Mouse (Mus musculus) mesoderm, embryonic 11.5 days (tissue): ENCODE results near the gene Higd1b.

Source experiments
- DNase-seq: peaks from one replicate; pipeline ENCODE4 v3.0.0-alpha.2; 2012; ENCODE audit warnings: low read depth, low spot score

Higd1b gene

GRCm38 (mm10) chr11:102838126-102838525, 2.5 kb downstream of the Higd1b start:
- no peak for DNase-seq

DNA sequence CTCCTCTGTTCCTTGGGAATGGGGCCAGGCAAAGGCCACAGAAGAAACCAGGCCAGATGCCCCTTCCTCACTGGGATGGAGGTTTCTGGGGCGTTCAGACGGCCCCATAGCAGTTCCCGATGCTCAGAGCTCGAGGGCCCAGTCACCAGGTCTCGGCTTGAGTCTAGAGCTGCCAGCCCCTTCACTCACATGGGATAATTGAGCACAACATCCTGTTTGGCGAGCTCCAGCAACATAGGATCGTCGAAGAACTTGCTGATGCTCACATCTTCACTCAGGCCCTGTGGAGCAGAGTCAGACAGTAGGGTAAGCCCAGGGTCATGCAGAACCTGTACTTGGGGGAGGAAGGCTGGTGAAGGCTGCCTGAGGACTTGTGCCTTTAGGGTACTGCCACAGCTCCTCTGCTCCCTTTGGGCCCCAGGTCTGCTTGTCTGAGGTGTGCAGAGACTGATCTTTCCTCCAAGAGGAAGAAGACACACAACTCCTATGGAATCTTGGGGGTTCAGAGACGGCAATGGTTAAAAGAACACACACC, 3.0 kb downstream of the Higd1b start:
- DNase-seq: no peak

- no peak for DNase-seq
These were observed 10.3 kb downstream of the Higd1b start for GRCm38 (mm10) chr11:102845926-102846325.

DNA sequence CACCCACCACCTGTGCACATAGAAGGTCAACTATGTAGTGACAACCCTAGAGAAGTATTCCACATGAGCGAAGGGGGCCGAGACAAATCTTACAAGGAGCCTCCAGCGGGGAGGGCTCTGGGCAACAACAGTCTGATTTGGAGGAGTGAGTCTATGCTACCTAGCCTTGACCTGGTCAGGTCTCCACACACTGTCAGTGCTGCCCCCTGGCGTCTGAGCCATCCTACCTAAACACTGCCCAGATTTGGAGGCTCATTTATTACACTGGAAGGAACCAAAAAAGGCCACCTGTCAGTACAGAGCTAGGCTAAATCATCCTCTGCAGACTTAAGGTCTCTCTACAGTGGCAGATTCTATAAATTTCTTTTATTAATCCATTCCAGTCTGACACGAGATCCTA, 16.2 kb downstream of the Higd1b start:
- peak; percentile 65 for DNase-seq

DNA sequence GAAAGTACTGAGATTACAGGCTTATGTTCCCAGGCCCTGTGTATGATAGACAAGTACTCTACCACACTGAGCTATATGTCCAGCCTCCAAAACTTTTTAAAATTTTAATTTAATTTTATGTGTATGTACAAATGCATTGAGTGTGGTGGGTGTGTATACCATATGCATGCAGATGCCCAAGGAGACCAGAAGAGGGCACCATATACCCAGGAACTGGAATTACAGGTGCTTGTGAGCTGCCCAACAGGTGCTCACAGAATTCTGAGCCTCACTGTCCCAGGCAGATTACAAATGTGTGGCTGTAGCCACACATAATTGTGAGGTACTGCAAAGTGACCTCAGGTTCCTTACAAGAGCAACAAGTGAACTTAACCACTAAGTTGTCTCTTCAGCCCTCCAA, 18.1 kb downstream of the Higd1b start:
- DNase-seq: no peak

DNA sequence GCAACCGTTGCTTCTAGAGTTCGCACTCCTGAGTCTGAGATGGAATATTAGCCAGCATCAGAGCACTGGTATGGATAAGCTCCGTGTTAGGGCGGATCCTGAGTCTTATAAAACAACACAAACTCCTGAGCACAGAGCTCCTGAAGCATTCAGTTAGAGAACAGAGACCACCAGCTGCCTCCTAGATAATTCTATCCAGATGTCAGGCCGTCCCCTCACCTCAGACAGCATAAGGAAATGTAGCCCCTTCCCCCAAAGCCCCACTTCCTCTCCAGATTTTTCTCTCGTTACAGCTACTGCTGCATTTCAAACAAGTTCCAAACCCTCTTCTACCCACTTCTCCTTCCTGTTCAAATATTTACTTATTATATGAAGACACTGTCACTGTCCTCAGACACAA, 20.3 kb downstream of the Higd1b start:
- DNase-seq: peak; percentile 34

DNA sequence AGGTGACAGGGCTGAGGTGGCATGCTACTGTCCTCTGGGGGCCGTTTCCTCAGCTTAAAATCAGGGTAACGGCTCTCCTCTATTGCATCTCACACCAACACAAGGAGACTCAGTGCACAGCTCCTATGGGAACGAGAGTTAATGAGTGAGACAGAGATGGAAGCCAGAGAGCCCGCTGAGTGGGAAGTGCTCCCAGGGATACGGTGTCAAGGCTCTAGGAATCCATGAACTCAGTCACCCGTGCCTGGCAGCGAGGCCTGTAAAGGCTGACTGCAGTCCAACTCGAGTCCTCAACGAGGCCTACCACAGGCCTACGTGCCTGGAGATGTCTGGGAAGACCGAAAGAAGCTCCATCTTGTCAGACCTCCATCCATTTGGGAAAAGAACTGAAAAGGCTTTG, 23.3 kb downstream of the Higd1b start:
- no peak for DNase-seq

DNA sequence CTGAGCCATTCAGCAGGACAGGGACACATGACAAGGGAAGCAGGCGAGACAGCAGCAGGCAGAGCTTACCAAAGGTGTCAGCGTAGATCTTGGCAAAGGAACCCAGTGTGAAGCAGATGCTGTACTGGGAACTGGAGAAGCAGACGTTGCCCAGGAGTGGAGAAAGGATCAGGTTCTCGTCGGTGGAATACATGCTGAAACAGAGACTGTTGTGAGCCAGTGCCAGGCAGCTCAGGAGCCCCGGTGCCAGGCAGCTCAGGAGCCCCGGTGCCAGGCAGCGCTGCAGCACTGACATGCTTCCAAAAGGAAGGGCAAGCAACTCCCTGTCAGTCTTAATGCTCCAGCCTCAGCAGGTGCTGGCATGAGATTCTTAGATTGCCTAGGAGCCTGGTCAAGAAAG, 24.3 kb downstream of the Higd1b start:
- no peak for DNase-seq

DNA sequence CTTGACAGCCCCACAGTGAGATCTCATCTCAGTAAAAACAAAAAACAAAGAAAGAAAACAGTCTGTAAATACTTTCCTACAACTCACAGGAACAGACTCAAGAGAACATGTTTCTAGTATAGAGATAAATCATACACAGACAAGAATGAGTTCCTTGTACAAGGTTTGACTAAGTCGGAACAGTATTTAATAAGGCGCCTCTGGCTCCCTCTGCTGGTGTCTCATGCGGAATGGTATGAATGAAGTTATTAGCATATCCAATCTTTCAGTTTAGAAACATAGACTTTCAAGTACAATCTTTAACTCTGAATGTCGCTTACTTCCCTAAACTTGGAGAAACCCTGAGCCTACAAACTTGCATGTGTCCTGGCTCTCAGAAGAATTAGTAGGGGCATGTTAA, 28.6 kb downstream of the Higd1b start:
- peak; percentile 77 for DNase-seq

- DNase-seq: no peak
These were observed 39.2 kb downstream of the Higd1b start for GRCm38 (mm10) chr11:102874801-102875334.

DNA sequence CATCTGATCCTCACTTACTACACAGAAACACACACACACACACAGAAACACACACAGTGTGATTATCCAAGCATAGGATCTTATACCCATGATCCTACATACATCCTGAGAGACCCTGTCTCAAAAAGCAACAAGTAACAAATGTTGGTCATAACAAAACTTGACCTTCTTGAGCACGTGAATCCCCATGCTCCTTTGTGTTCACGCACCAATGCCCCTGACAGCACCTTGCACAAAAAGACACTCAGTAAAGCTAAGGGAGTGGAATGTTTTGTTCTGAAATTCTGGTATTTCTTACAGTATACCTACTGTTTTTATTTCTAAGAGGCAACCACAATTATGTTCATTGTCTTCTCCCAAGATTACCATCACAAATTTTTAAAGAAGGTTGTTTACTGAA, 43.9 kb downstream of the Higd1b start:
- no peak for DNase-seq

DNA sequence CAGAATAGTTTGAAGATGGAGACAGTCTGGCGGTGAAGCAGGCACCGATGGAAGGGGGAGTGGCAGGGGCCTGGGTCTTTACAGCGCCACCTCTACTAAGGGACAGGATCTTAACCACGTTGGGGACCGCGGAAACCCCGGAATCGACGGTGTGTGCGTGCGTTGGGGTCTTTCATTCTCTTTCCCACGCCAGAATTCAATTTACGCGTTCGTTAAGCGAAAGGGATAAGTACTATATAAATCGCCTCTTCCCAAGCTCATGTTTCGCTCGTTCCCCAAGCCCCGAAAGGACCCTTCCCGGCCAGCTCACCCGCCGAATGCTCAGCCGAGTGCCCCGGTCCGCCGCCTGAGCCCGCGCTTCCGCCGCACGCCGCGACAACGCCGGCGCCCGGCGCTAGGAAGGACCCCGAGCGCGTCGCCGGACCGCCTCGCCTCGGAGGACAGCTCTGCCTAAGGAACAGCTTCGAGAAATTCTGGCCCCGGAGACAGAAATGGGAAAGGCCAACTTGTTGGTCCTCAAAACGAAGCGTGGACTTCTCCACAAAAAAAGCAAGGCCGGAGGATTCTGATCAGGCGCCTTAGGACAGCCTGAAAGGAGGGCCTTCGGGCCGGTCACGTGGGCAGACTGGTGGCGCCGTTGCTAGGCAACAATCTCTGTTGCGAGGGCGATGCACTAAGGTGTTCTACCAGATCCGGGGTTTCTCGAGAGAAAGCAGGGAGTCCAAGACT, 45.1 kb downstream of the Higd1b start, which contains the start of the genes Eftud2 and Ccdc103:
Gene Eftud2, minus strand, starts transcription at position 401 of the 729 bp plus-strand sequence.
Gene Ccdc103, plus strand, starts transcription at position 620 of the 729 bp plus-strand sequence.
- DNase-seq: peak; percentile 92

GRCm38 (mm10) chr11:102881314-102882198, 45.9 kb downstream of the Higd1b start:
- no peak for DNase-seq

DNA sequence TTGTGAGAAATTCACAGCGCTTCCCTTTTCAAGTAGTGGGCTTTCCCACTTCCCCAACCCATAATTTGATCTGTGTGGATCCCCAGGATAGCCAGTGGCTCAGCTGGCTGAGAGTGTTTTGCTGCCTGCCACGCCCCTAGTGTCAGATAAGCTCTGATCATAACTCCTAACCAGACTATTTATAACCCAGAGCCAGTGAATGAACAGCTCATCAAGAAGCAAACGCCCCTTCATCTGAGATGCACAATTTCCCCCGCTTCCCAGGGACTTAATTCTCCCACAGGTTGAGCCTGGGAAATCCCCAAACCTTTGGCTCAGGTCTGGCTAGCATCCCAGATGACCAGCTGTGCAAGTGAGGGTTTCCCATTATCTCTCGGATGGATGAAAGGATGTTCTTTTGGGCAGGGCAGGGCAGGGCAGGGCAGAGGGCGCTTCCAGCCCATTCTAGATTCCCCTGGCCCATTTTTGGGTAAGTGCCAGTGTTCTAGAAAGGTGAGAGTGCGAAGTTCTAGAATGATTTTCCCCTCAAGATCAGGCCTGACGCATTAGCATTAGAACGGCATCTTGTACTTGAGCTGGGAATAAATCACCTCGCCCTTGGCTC, 49.1 kb downstream of the Higd1b start, which contains the start of gene Fam187a:
Gene Fam187a, plus strand, starts transcription at position 554 of the 604 bp plus-strand sequence.
- no peak for DNase-seq

- no peak for DNase-seq
These were observed 51.8 kb downstream of the Higd1b start for GRCm38 (mm10) chr11:102887433-102887832.
